Mouse (Mus musculus) monocyte, adult 2 months (primary cell): ENCODE data around the gene Tnfrsf1b.

Experiments
- DNase-seq, 2 experiments: peaks; one replicate each; pipeline ENCODE4 v3.0.0; 2022; ENCODE audit warnings: low spot score in 2 of 2, low read depth in 1 of 2

Gene Tnfrsf1b

GRCm38 (mm10) chr4:145220001-145220400 lies 26.7 kb downstream of the Tnfrsf1b start:
- DNase-seq, result no peak

GRCm38 (mm10) chr4:145219240-145219985 lies 27.3 kb downstream of the Tnfrsf1b start:
- no peak for DNase-seq

GRCm38 (mm10) chr4:145217837-145218236 lies 28.8 kb downstream of the Tnfrsf1b start:
- no peak for DNase-seq

GRCm38 (mm10) chr4:145217046-145217445 lies 29.6 kb downstream of the Tnfrsf1b start:
- no peak for DNase-seq

GRCm38 (mm10) chr4:145215396-145215795 lies 31.3 kb downstream of the Tnfrsf1b start:
- no peak for DNase-seq

GRCm38 (mm10) chr4:145214786-145215174 lies 31.9 kb downstream of the Tnfrsf1b start:
- no peak for DNase-seq

- DNase-seq, result peak; percentile 73 to 88
These were observed 32.5 kb downstream of the Tnfrsf1b start for GRCm38 (mm10) chr4:145213999-145214785.

GRCm38 (mm10) chr4:145211076-145211475 lies 35.6 kb downstream of the Tnfrsf1b start:
- DNase-seq, result no peak

GRCm38 (mm10) chr4:145210564-145210963 lies 36.1 kb downstream of the Tnfrsf1b start:
- no peak for DNase-seq

- no peak for DNase-seq
These were observed 37.0 kb downstream of the Tnfrsf1b start for GRCm38 (mm10) chr4:145209690-145210088.

GRCm38 (mm10) chr4:145209076-145209689 lies 37.5 kb downstream of the Tnfrsf1b start:
- DNase-seq, result no peak

- no peak for DNase-seq
These were observed 38.8 kb downstream of the Tnfrsf1b start for GRCm38 (mm10) chr4:145207718-145208371.

GRCm38 (mm10) chr4:145204779-145205178 lies 41.9 kb downstream of the Tnfrsf1b start:
- DNase-seq, result no peak

GRCm38 (mm10) chr4:145203305-145203704 lies 43.4 kb downstream of the Tnfrsf1b start:
- DNase-seq, result no peak

GRCm38 (mm10) chr4:145201424-145201823 lies 45.2 kb downstream of the Tnfrsf1b start:
- DNase-seq, result no peak

- peak in 1 of 2 experiments; percentile 45 for DNase-seq
These were observed 46.5 kb downstream of the Tnfrsf1b start for GRCm38 (mm10) chr4:145199982-145200699.

- DNase-seq, result no peak
These were observed 50.1 kb downstream of the Tnfrsf1b start for GRCm38 (mm10) chr4:145196586-145196985.

GRCm38 (mm10) chr4:145195172-145195571 lies 51.5 kb downstream of the Tnfrsf1b start:
- DNase-seq, result no peak

- peak; percentile 63 to 82 for DNase-seq
These were observed 52.0 kb downstream of the Tnfrsf1b start, which contains the start of gene Vps13d for GRCm38 (mm10) chr4:145194559-145195162. Vps13d (minus strand) TSS chr4:145195005.

- no peak for DNase-seq
These were observed 52.6 kb downstream of the Tnfrsf1b start for GRCm38 (mm10) chr4:145193991-145194511.
